Mouse (Mus musculus) gastrocnemius, postnatal 4 days (tissue): ENCODE results near the gene Shoc2. TPM values are rescaled to one million over a fixed set of nuclear protein-coding genes. Genes with fewer than 3 reads are reported as not detected.

Source experiments
- DNase-seq, 2 experiments: peaks; one replicate each; pipeline ENCODE4 v3.0.0; 2021 to 2022; ENCODE audit warnings: low spot score in 2 of 2, mixed read lengths in 2 of 2
- total RNA-seq, 2 experiments: library from RNA; stranded (reverse); gene quantifications; 2 replicates each; pipeline ENCODE4 v1.2.3; 2021

The Shoc2 gene
- total RNA-seq, 2 experiments from 2014 or later, result 35.3 to 40.7 TPM

DNA sequence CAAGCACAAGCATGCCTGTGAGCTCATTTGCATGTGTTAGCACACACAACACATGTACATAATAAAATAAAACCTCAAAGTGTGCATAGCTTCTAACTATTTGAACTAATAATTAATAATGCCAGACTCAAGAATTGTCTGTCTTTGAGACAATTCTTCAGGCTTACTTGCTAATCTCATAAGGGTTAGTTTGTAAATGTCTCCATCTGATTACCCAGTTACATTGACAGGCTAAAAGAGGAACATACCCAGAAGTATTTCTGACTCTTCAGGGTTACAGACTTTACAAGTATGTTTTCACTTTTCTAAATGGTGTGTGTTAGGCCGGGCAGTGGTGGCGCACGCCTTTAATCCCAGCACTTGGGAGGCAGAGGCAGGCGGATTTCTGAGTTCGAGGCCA, 71.4 kb downstream of the Shoc2 start:
- no peak for DNase-seq

DNA sequence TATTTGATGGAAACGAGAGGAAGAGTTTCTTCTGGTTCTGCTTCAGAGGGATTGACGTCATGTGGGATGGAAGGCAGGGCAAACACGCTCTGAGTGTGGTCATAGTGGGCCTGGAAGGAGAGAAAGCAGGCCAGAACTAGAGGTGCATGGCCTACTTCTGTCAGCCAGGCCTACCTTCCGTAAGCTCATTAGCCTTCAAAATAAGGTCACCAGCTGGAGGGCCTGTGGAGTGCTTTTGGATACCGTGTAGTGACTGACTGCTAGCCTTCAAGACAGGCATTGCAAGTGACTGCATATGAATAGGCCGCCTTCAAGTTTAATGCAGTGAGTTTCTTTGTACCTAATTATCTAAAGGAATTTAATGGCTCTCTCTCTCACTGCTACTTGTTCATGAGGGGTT, 91.0 kb downstream of the Shoc2 start:
- no peak for DNase-seq

DNA sequence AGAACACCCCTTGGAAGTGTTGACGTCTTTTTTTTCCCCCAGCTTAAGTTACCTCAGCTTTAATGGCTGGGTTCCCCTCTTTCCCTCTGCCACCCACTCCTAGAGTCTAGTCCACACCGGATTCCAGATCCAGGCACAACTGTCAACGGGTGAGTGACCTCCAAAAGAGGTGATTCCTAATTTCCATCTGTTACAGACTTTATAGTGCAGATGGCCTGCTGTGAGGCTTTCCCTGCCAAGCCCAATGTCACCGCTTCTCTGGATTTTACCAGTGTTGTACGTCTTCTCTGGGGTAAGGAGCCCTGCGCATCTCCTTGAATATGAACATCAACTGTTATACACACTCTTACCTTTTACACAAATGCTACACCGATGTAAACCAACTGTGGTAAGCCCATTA, 95.3 kb downstream of the Shoc2 start:
- peak in 1 of 2 experiments; percentile 4 for DNase-seq

DNA sequence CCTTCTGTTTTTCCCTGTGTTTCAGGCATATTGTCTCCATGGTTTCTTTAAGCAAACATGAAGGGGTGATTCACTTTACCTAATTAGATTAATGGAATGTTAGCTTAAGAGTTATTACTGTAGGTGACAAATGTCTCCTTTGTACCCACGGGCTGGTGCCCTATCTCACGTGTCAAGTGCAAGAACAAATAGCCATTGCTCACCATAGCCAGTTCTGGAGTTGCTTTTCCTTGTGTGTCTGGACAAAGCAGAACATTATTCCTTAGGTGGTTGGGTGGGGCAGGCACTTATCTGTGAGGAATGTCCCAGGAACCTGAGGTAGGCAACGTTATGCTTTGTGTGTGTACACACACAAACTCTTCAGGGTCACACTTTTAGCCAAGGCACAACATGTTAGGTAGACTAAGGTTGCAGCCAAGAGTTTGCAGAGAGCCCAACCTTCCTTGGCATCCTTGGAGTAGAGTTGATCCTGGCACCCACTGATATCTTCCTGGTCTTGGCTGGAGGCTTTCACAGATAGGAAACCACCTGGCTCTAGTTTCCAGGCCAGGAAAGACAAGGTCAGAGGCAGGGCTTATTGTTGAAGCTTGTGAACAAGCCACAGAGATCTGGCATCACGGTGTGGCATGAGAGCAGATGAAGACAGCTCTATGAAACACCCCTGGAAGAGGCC, 96.4 kb downstream of the Shoc2 start:
- DNase-seq, result peak in 1 of 2 experiments; percentile 2

DNA sequence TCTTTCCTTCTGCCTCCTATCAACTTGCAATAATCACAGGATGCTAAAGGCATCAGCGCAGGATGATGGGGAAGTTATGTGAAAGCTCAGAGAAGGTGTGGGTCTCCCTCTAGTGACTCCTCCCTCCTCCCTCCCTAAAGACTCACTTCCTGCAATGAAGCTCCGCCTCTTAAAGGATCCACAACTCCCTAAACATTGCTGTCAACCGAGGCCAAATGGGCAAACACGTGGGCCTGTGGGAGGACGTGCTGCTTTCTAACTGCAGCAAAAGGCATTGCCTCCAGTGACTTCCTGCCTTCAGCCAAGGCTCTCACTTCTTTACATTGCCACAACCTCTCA, 96.9 kb downstream of the Shoc2 start:
- peak in 1 of 2 experiments; percentile 4 for DNase-seq

DNA sequence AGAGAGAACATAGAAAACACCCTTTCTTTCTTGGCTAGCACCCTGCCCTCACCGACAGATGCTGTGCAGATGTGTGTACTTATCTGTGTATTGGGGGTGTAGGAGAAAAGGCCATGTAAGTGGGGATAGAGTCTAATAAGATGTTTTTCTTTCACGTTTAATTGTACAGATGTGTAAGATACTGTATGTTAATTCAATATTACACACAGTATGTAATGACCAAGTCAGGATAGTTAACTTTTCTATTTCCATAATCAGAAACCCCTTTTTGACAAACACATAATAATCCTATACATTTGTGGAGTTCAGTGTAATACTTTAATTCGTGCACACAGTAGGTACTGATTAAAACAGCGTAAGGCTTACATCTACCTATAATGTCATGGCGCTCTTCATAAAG, 99.7 kb downstream of the Shoc2 start, which contains the start of gene Adra2a:
Gene Adra2a (plus strand): TSS at position 301 of the 400 bp plus-strand sequence.
- DNase-seq, result no peak

DNA sequence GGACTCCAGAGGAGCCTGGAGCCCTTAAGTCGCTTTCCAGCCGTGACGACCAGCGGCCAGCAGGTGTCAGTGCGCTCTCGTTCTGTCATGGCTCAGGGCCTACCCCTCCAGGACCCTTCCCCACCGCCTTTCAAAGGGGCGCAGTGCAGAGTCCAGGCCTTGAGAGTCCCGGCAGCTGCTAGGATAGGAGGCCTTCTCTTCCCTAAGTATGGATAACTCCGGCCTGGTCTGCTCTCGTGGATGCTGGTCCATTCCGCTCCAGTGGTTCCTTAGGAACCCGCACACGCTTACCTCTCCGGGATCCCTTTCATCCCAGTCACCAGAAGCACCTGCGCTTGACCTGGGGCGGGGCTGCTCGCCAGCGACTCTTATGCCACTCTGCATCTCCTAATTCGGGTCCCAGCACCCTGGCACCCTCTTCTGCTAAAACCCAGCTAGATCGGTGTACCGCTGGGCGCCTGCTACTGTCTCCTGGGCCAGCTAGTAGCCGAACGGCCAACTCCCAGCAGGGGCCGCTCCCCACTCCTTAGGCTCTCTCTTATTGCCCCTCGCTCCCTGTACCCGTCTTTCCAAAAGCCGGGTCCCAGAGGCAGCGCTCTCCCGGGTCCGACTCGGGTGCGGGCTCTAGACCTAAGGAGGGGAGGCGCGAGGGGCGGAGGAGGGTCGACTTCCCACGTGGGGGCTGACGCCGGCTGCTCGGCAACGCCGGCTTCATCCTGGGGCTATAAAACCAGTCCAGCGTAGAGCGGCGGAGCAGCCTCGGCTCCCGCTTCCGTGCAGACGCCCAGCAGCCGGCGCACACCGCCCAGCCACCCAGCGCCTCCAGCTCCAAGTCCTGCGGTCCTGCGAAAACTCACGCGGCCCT, 100.6 kb downstream of the Shoc2 start:
- peak; percentile 37 to 51 for DNase-seq

DNA sequence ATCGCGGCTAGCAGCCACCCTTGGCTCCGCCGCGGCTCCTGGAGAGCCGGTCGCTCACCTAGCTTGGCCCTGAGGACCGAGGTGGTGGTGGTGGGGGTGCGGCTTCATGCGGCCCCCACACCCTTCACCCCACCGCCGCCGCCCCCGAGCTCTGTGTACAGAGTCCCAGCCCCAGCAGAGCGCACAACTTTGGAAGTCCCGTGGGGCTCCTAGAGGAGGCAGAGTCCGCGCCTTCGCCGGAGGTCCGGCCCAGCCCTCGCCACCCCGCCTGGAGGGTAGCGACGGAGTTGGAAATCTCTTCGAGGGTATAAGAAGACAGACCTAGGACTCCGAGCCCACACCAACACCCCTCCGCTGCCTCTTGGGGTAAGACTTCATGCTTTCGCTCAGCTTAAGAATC, 101.3 kb downstream of the Shoc2 start:
- peak in 1 of 2 experiments; percentile 16 for DNase-seq

DNA sequence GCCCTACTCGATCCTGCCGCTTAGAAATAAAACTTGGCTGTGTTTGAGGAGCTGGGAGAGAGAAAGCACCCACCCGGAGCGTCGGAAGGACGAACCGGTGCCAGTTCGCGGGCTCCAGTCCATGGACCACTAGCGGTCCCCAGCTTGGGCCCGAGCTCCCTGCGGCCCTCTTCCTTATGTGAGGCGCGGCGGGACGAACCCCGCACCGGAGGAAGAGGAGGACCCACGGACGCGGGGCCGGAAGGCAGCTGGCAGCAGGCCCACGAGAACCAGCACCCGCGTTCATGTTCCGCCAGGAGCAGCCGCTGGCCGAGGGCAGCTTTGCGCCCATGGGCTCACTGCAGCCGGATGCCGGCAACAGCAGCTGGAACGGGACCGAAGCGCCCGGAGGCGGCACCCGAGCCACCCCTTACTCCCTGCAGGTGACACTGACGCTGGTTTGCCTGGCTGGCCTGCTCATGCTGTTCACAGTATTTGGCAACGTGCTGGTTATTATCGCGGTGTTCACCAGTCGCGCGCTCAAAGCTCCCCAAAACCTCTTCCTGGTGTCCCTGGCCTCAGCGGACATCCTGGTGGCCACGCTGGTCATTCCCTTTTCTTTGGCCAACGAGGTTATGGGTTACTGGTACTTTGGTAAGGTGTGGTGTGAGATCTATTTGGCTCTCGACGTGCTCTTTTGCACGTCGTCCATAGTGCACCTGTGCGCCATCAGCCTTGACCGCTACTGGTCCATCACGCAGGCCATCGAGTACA, 102.0 kb downstream of the Shoc2 start:
- DNase-seq, result peak in 1 of 2 experiments; percentile 33

DNA sequence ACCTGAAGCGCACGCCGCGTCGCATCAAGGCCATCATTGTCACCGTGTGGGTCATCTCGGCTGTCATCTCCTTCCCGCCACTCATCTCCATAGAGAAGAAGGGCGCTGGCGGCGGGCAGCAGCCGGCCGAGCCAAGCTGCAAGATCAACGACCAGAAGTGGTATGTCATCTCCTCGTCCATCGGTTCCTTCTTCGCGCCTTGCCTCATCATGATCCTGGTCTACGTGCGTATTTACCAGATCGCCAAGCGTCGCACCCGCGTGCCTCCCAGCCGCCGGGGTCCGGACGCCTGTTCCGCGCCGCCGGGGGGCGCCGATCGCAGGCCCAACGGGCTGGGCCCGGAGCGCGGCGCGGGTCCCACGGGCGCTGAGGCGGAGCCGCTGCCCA, 102.6 kb downstream of the Shoc2 start:
- no peak for DNase-seq

DNA sequence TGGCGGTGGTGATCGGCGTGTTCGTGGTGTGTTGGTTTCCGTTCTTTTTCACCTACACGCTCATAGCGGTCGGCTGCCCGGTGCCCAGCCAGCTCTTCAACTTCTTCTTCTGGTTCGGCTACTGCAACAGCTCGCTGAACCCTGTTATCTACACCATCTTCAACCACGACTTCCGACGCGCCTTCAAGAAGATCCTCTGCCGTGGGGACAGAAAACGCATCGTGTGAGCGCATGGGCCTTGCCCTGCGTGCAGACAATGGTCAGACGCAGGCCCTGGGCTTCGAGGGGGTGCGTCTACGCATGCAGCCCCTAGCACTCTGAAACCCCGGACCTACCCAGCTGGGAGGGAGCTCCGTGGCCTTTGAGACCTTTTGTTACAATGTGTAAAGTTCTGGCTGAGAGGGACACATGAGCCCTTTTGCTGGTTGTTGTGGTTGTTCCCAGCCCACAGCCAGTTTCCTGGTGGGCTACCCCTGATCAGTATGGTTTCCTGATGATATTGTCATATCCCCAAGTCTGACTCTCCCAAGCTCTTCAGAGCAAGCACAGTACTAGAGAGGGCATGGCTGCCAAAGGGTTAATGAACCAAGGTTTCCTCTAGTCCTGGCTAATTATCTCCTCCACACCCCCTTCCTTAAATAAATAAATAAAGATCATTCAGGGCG, 103.4 kb downstream of the Shoc2 start:
- no peak for DNase-seq

DNA sequence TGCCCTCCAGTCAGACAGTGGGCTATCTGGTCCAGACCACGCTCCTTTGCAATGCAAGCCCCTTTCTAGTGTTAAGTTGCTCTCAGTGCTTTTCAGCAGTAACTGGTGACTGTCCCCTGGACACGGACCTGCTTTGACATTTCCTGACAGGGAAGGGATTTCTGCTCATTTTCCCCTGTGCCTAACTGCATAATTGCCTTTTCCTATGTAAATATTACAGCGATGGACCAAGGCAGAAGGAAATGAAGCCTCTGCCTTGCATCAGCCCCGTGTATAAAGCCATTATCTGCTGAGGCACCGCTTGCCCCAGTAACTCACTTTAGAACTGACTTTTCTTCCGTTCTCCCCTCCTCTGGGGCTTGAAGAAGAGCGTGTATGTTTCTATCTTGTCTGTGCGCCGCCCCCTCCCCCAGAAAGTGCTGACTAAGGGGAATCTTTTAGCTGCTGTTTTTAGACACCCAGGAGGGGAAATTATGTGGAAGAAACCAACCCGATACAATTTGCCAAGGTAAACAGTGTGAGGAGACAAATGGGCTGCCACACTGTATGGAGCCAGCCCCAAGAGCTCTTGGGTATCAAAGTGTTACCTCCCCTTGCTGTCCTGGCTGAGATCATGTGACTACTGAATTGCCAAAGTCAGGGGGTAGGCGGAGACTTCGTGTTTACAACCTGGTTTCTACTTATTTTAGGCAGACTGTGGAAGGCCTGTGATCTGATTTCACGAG, 104.2 kb downstream of the Shoc2 start:
- no peak for DNase-seq

DNA sequence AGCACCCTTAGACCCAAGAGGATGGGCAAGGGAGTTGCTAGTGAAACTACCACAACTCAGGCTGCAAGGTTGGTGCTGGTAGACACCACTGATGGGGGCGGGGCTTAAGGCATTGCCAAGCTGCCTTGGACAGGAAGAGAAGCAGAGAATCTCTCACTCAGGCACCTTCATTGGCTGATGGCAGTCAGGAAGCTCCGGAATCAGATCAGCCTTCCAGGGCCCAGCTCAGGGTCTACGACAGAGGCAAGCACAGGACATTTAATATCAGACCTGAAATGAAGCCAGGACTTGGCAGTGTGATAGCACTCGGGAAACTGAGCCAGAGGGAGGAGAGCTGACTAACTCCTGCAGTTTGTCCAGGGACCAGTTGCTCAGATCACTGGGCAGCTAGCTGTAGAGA, 107.5 kb downstream of the Shoc2 start:
- no peak for DNase-seq

DNA sequence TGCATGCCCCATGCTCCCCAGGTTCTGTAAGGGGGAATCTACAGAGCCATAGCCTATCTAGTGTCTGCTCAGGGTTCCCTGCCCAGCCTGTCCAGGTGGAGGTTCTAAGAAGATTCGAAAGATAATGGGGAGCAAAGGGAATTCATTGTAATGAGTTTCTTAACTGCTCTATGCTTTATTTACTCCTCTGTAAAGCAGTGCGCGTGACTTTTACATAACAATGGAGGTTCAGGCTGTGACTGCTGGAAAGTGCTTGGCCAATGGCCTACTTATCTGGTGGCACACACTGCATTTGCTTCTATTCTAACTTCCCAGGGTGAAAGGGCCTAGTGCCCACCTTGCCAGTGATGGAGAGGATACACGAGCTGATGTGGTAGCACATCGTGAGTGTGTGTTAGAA, 111.7 kb downstream of the Shoc2 start:
- no peak for DNase-seq

DNA sequence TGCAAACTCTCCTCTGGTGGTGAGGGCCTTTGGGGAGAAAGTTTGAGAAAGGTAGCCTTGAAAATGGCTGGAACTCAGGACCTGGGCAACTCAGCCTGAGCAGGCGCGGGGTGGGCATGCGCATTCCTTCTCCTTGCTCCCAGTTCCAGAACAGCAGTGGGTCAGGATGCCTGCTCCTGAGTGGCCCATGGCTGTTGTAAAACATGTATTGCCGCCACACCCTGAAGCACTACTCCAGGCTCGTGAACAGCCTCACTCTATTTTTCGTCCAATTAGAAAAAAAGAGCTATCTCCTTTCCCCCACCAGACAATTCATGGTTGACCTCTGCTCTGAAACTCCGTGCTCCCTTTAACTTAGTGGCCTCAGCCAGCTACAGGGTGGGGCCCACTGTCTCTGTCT, 124.3 kb downstream of the Shoc2 start:
- no peak for DNase-seq

DNA sequence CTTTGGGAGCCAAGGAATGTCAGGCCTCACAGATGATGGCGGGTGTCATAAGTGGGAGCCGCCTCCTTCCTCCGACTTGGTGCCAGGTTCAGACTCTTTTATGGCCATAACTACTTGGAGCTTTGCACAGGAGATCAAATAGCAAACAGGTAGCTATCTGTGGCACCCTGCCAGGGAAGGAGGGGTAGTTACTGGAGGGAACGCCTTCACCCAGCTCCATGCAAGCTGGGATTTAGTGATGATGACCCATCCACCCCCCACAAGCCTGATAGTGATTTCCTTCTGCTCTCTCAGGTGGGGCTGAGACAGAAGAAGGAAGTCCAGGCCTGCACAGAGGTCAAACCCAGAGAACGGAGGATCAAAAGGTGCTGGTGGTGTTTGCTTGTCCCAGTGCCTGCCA, 126.4 kb downstream of the Shoc2 start:
- DNase-seq, result no peak

DNA sequence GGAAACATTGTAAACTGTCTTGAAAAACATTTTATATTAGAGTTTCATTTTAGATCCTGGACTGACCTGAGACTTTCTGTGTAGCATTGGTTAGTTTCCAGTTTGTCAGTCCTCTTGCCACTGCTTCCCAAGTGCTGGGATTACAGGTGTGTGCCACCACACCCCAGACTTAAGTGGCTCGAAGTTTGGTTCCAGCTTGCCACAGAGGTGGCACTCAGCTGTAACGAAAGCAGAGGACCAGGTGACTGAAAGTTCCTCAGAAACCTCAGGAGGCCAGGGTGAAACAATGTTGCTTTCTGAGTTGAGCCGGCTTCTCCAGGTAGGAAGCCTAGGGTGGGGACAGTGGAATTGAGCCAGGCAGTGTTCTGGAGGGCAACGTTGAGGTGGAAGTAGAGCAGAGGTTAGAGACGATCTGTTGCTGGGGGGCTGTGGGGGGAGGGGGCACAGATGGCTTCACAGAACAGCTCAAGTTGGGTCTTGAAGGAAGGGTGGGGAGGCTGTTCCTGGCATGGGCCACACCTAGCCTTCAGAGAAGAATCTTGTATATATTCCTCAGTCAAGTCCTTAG, 128.2 kb downstream of the Shoc2 start:
- DNase-seq, result no peak

DNA sequence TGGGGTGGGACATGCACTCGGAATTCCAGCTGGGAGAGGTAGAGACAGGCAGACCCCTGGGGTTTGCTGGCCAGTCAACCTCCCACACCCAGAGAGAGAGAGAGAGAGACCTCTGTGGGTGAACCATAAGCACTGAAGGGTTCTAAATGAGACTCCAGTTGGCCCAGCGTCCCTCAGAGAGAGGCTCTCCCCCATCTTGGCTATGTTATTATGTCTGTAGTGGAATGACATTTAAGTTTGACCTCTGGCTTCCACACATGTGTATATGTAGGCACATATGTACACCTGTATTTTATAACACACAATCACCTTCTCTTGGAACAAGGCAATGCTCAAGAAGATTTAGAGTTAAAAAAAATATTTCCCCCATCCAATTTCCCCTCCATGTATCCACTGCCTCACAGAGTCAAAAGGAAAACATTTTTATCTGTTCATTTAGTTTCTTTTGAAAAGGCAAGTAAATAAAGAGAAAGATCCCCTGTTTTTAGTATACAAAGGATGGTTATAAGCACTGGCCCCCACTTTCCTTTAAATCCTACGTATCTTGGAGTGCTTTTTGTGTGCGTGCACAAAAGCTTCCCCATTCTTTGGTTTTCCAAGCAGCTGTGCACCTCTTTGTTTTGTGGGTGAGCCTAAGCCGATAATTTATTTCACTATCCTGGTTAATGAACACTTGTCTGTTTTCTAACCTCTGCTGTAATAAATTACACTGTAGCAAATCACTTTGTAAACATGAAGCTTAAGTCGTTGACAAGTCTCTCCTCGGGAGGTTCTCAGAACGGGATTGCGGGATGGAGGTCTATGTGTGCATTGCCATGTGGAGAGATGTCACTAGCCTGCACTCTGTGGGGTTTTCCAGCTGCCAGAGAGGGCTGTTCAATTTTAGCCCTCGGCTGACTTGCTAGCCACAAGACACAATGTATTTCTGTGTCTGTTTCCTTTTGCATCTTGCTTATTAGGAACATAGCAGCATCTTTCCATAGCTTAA, 132.6 kb downstream of the Shoc2 start:
- DNase-seq, result no peak

DNA sequence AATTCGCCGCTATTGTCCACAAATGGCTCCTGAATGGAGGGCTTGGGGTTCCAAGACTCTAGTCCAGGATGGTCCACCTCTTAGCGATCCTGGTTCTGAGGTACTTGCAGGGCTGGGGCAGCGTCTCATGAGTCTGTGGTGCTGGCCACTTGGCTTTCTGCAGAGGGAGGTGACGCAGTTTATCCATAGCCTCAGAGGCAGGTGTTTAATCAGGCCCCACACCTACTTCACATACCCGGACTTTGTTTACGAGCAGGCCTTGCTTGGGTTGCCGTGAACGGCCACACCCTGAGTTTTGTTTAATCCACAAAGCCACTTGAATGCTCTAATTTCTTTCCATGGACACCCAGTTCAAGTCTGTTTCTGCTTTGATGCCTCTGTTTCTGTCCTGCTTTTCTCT, 137.2 kb downstream of the Shoc2 start:
- no peak for DNase-seq
